Mouse (Mus musculus) heart, postnatal 14 days (tissue): ENCODE results near the gene Zp3. TPM values are rescaled to one million over a fixed set of nuclear protein-coding genes. Genes with fewer than 3 reads are reported as not detected.
A peak's percentile ranks its signal among the peaks of the same experiment; 100 is the strongest.

Source experiments
- DNase-seq, 2 experiments: peaks; one replicate each; pipeline ENCODE4 v3.0.0; 2021 to 2022
- intact Hi-C: fragments of 180-260 bp; cut with DNase I; formaldehyde crosslinking; loops from one replicate; pipeline ENCODE4 v1.15.1; 2025
- total RNA-seq, 2 experiments: library from RNA; stranded (reverse); gene quantifications; 2 replicates each; pipeline ENCODE4 v1.2.3; 2021

Gene Zp3
- total RNA-seq, 2 experiments from 2014 or later = not detected

- peak; percentile 87 to 95 for DNase-seq
- intact Hi-C loops = no loop called here
Observed at GRCm38 (mm10) chr5:135994725-135995687, 15.1 kb downstream of the Zp3 start, which contains the start of gene Dtx2. TSS of gene Dtx2 (plus strand) at chr5:135994800.

- intact Hi-C loops = loop anchor here (2.0 kb wide), 1 partner anchor 13 kb away; no protein-coding TSS in a partner anchor
- DNase-seq = no peak
Observed at GRCm38 (mm10) chr5:135996162-135996561, 16.3 kb downstream of the Zp3 start.

GRCm38 (mm10) chr5:136001222-136001621, 21.3 kb downstream of the Zp3 start:
- no peak for DNase-seq
- intact Hi-C loops = no loop called here

DNA sequence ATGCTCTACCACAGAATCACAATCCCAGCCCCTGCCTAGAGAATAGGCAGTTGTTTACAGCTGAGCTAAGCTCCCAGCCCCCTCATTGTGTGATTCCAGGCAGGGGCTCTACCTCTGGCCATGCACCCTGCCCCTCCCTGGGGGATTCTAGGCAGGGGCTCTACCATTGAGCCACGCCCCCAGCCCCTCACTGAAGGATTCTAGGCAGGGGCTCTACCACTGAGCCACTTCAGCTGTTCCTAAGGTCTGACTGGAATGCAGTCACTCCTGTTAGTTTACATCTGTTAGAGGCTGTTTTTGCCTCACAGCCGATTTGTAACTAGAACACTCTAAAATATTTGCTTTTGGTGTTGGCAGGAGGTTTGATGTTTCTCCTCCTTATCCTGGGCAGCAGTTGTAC, 22.4 kb downstream of the Zp3 start:
- no peak for DNase-seq
- intact Hi-C loops = no loop called here

GRCm38 (mm10) chr5:136002751-136003151, 22.9 kb downstream of the Zp3 start:
- intact Hi-C loops = no loop called here
- DNase-seq = no peak

GRCm38 (mm10) chr5:136004537-136004936, 24.6 kb downstream of the Zp3 start:
- intact Hi-C loops = no loop called here
- DNase-seq = no peak

- intact Hi-C loops = no loop called here
- no peak for DNase-seq
Observed at GRCm38 (mm10) chr5:136007745-136008144, 27.8 kb downstream of the Zp3 start.

- peak; percentile 25 to 46 for DNase-seq
- intact Hi-C loops = no loop called here
Observed at GRCm38 (mm10) chr5:136014877-136015276, 35.0 kb downstream of the Zp3 start.

GRCm38 (mm10) chr5:136015586-136015985, 35.7 kb downstream of the Zp3 start:
- intact Hi-C loops = no loop called here
- DNase-seq = peak in 1 of 2 experiments; percentile 15

GRCm38 (mm10) chr5:136016014-136016876, 36.3 kb downstream of the Zp3 start:
- intact Hi-C loops = no loop called here
- DNase-seq = peak; percentile 36 to 45

DNA sequence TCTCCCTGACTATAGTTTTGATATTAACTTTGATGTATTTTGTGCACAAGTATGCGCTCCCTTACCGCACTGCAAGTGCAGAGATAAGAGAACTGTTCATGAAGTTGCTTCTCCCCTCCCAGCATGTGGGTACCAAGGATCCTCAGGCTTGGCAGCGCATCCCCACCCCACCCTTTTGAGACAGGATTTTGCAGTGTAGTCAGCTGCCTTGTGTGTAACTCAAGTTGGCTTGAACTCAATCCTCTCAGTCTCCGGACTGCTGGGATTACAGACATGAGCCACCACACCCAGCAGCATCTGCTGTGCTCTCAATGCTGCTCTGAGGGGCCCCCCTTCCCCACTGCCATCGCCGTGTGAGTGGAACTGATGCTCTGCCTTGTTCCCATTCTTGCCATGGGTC, 37.4 kb downstream of the Zp3 start:
- DNase-seq = no peak
- intact Hi-C loops = no loop called here

DNA sequence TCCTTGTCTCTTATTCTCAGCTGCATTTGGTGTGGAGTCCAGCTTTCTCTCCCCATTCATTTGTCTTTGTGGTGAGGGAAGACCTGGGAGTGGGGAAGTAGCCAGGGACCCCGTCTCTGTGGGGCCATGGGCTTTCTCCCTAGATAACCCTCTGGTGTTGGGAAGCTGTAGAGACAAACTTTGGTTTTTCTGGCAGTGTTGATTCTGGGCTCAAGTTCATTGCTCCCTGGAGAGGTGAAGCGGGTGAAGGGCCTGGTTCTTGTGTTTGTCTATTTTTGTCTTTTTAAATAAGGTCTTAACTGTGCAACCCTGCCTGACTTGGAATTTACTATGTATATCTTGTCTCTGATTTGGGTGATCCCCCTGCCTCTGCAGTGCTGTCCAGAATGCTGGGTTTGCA, 38.8 kb downstream of the Zp3 start:
- intact Hi-C loops = no loop called here
- no peak for DNase-seq

DNA sequence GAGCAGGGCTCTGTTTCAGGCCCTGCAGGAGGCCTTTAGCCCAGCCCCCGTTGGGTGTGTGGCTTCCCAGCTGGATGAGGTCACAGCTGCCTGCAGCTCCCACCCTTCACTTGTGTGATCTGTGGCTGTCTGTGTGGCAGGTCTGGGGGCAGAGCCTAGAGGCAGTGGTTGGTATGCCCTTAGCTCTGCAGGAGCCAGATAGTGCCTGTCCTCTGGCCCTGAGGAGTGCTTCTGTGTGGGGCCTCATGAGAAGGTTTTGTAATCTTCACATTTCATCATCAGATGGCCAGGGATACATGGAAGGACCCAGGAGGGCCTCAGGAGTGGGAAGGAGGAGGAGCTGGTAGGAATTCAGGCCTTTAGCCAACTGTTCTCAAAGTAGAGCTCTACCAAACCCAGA, 40.0 kb downstream of the Zp3 start:
- DNase-seq = no peak
- intact Hi-C loops = no loop called here

- intact Hi-C loops = loop anchor here (5.0 kb wide), 1 partner anchor 43 kb away; the partner anchor contains the start of gene Zp3
- no peak for DNase-seq
Observed at GRCm38 (mm10) chr5:136025712-136026111, 45.8 kb downstream of the Zp3 start.

DNA sequence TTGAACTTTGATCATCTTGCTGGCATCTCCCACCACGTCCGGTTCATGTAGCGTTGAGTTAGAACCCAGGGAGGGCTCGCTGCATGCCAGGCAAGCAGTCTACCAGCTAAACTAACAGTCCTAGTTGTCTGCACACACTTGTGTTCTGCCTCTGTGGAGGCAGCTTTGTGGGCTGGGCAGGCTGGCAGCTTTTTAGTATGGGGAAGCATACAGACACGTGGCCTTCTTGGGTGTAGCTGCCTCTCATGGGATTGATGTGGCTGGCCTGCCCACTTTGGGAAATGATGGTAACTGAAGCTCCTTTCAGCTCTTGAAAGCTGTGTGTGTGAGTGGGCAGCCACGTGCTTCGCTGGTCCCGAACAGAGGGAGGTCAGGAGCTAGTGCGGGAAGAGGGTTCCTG, 47.0 kb downstream of the Zp3 start:
- no peak for DNase-seq
- intact Hi-C loops = loop anchor here (5.0 kb wide), 1 partner anchor 45 kb away; the partner anchor contains the start of gene Zp3

- DNase-seq = no peak
- intact Hi-C loops = loop anchor here (5.0 kb wide), 1 partner anchor 45 kb away; the partner anchor contains the start of gene Zp3
Observed at GRCm38 (mm10) chr5:136027612-136028311, 47.9 kb downstream of the Zp3 start.

DNA sequence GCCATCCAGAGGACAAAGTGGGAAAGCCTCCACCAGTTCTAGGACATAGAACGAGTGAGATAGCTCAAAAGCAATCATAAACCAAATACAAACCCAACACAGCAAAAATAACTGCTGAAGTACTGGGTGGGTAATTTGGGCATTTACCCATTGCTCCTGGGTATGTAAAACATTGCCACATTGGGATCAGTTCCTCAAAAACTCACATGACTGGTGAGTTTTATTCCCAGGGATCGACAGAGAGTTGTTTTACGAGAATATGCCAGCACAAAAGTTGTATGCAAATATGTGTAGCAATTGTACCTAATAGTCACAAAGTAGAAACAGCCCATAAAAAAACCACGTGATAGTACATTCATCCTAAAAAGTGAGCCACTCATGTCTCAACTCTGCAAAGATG, 55.0 kb downstream of the Zp3 start:
- DNase-seq = no peak
- intact Hi-C loops = no loop called here

GRCm38 (mm10) chr5:136035285-136035684, 55.4 kb downstream of the Zp3 start:
- no peak for DNase-seq
- intact Hi-C loops = no loop called here

- intact Hi-C loops = no loop called here
- no peak for DNase-seq
Observed at GRCm38 (mm10) chr5:136036667-136037066, 56.8 kb downstream of the Zp3 start.
